ENCODE assay signal across 8 mouse cellular contexts in the genomic region with DNA sequence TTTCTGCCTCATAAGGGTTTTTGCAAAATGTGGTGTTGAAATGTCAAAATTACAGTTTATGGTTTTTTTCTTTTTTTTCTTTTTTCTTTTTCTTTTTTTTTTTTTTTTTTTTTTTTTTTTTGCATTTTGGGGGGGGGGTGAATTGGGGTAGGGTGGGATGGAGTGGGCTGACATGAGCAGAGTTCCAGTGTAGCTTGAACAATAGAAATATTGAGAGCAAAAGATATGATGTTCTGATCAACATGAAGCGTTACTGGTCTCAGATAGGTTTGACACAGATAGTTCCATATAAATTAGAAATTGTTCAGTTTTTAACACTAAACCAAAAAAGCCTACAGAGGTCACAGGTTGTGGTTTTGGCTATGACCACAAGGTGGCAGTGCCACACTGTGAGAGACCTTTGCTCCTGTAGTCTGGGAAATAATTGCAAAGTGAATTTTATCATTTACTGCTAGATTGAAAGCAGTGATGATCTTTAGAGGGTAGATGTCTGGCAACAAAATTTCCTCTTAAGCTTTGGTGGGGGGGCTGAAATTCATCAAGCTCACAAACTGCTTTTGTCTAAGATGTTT. TPM values are rescaled to one million over a fixed set of nuclear protein-coding genes. Genes with fewer than 3 reads are reported as not detected.
A peak's percentile ranks its signal among the peaks of the same experiment; 100 is the strongest.
DNase-seq lines count a peak whose midpoint lies in the region; ATAC-seq lines count a peak whose summit lies in the region.

No protein-coding gene starts in this region.

- H3K27me3 ChIP-seq in heart, embryonic 10.5 days (ENCODE audit: insufficient read depth, poor library complexity, severe bottlenecking), result no peaks in the 10 kb centered on the region
- no peaks in the 10 kb centered on the region for H3K27me3 ChIP-seq in midbrain, embryonic 14.5 days (ENCODE audit: control insufficient read depth, insufficient read depth, low read length)

- H3K27ac ChIP-seq in heart, embryonic 10.5 days, result no peak overlapping the region
- no peak overlapping the region for H3K27ac ChIP-seq in midbrain, embryonic 14.5 days (replicated peaks; ENCODE audit: low read depth, low read length)

- intact Hi-C loops in left cerebral cortex, postnatal 10 days (cut with DNase I), result loop anchor here (2.0 kb wide), 1 partner anchor 1578 kb away; no protein-coding TSS in a partner anchor

- no peak overlapping the region for H3K4me3 ChIP-seq in heart, embryonic 10.5 days
- H3K4me3 ChIP-seq in midbrain, embryonic 14.5 days (replicated peaks; ENCODE audit: low read depth, low read length), result no peak overlapping the region

- no peaks in the 10 kb centered on the region for H3K36me3 ChIP-seq in heart, embryonic 10.5 days
- H3K36me3 ChIP-seq in midbrain, embryonic 14.5 days (ENCODE audit: control insufficient read depth, insufficient read depth, low read length), result no peaks in the 10 kb centered on the region

- H3K9ac ChIP-seq in midbrain, embryonic 14.5 days (replicated peaks; ENCODE audit: low read length), result no peak overlapping the region

- ATAC-seq in midbrain, embryonic 14.5 days (ENCODE audit: low FRiP score, low TSS enrichment), result peak; percentile 67; the same call in 1 of the 2 replicates

- 28% methylated on average over 1 of the region's 1 CpGs for WGBS in heart, embryonic 10.5 days
- 37% methylated on average over 1 of the region's 1 CpGs for WGBS in midbrain, embryonic 14.5 days

- no peak overlapping the region for H3K4me2 ChIP-seq in midbrain, embryonic 14.5 days (ENCODE audit: low read length)

- no peaks in the 10 kb centered on the region for H3K4me1 ChIP-seq in heart, embryonic 10.5 days
- H3K4me1 ChIP-seq in midbrain, embryonic 14.5 days (ENCODE audit: control insufficient read depth, insufficient read depth, low read length), result no peaks in the 10 kb centered on the region

- DNase-seq in heart, postnatal 4 days, result peak; percentile 52
- no peak for DNase-seq in heart, embryonic 10.5 days (ENCODE audit: low spot score)
- DNase-seq in adrenal gland, adult (ENCODE audit: inconsistent age in 2 of 2, low spot score in 1 of 2), result peak; percentile 62 to 84
- peak; percentile 79 for DNase-seq in embryo, embryonic 11 days
- DNase-seq in hindlimb bud, embryonic 11.5 days (ENCODE audit: extremely low spot score, low read depth, low spot score), result peak; percentile 62
- DNase-seq in left cerebral cortex, postnatal 10 days (ENCODE audit: extremely low spot score in 1 of 2, low spot score in 2 of 2), result peak; percentile 37 to 38
- peak; percentile 90 for DNase-seq in midbrain, embryonic 14.5 days
- DNase-seq in thymus, postnatal 25 days, result peak; percentile 3

- H3K9me3 ChIP-seq in heart, embryonic 10.5 days, result no peaks in the 10 kb centered on the region
- H3K9me3 ChIP-seq in midbrain, embryonic 14.5 days (ENCODE audit: control insufficient read depth, low read length), result no peaks in the 10 kb centered on the region

RNA-seq across cellular contexts. Expression of a gene that starts 40.5 kb away (rescaled TPM):
- total RNA-seq in heart, postnatal 4 days (2021), result not detected
- polyA plus RNA-seq in heart, embryonic 10.5 days (2016; fragmentation: Nextera tagmentation; extraction: Ambion mirVana), result 0.39 TPM in 1 of 2 replicates, not detected in the other
- total RNA-seq in left cerebral cortex, postnatal 10 days (2021), result 10 to 100 TPM; 35.3 to 45.1 TPM
- 21.8 and 23.9 TPM in 2 replicates for polyA plus RNA-seq in midbrain, embryonic 14.5 days (2014; fragmentation: Nextera tagmentation; extraction: Ambion mirVana)

Comparison
In these comparisons a context has a peak if more than half of its experiments do, and no peak if none do; other contexts are left out.
1. RNA of a gene that starts 40.5 kb away (total RNA-seq): 35.3 to 45.1 TPM in left cerebral cortex, postnatal 10 days; not detected in heart, postnatal 4 days; every median in the first group is over 10 times any median in the second.